Mouse (Mus musculus) gastrocnemius, postnatal 10 days (tissue): Measurements from ENCODE around the gene Cxcl16. TPM values are rescaled to one million over a fixed set of nuclear protein-coding genes. Genes with fewer than 3 reads are reported as not detected.
A peak's percentile ranks its signal among the peaks of the same experiment; 100 is the strongest.

Experiments used
- DNase-seq: peaks from one replicate; pipeline ENCODE4 v3.0.0; 2021; ENCODE audit warnings: mixed read lengths
- microRNA-seq, 2 experiments: library from miRNA; unstranded; fragments of <30 nt; microRNA quantifications; one replicate each; pipeline ENCODE4 v1.2.0; 2021
- total RNA-seq, 2 experiments: library from RNA; stranded (reverse); gene quantifications; 2 replicates each; pipeline ENCODE4 v1.2.3; 2021

Gene Cxcl16
- total RNA-seq, 2 experiments from 2014 or later, result 3.4 to 5.1 TPM

GRCm38 (mm10) chr11:70412591-70412990 is 47.2 kb downstream of the Cxcl16 start:
- no peak for DNase-seq

GRCm38 (mm10) chr11:70410297-70410643 is 49.5 kb downstream of the Cxcl16 start:
- no peak for DNase-seq

- peak; percentile 81 for DNase-seq
Observed at GRCm38 (mm10) chr11:70409594-70410296, 50.0 kb downstream of the Cxcl16 start, which contains the start of gene Pelp1. Gene Pelp1 (minus strand): TSS chr11:70410031.

Small RNA genes within 50 kb of the gene (microRNA-seq; reads per million reads assigned to microRNA genes)
- 0 reads per million in 2 experiments for gene Mir7115

Other genes with a start within 250 kb of the Cxcl16 start
- gene Slc16a11, start 247.2 kb downstream of the Cxcl16 start, total RNA-seq, result under 1 TPM in 1 of 2 experiments, not detected in 1; 0.63 TPM
- gene Slc16a13, start 238.9 kb downstream of the Cxcl16 start, total RNA-seq, result 1 to 10 TPM; 1.1 to 3.7 TPM
- 10 to 100 TPM; 12.6 to 21.5 TPM for gene Bcl6b, start 230.2 kb downstream of the Cxcl16 start, total RNA-seq
- 10 to 100 TPM; 46.0 to 51.4 TPM for gene 0610010K14Rik, start 222.1 kb downstream of the Cxcl16 start, total RNA-seq
- 1 to 10 TPM; 2.8 to 3.8 TPM for gene Gm21988, start 220.2 kb downstream of the Cxcl16 start, total RNA-seq
- 10 to 100 TPM; 91.1 to 93.0 TPM for gene Rnasek, start 220.1 kb downstream of the Cxcl16 start, total RNA-seq
- 1 to 10 TPM in 1 of 2 experiments, under 1 TPM in 1; 0.94 to 1.7 TPM for gene Alox12, start 204.6 kb downstream of the Cxcl16 start, total RNA-seq
- gene Alox12e, start 137.4 kb downstream of the Cxcl16 start, total RNA-seq, result not detected
- gene Alox15, start 108.0 kb downstream of the Cxcl16 start, total RNA-seq, result under 1 TPM in 1 of 2 experiments, not detected in 1; 0.52 TPM
- 10 to 100 TPM; 20.2 to 21.4 TPM for gene Pelp1, start 50.0 kb downstream of the Cxcl16 start, total RNA-seq
- gene Arrb2, start 27.3 kb downstream of the Cxcl16 start, total RNA-seq, result 10 to 100 TPM; 11.0 TPM
- gene Med11, start 8.1 kb downstream of the Cxcl16 start, total RNA-seq, result 10 to 100 TPM in 1 of 2 experiments, 1 to 10 TPM in 1; 7.6 to 11.0 TPM
- gene Zmynd15, start 551 bp downstream of the Cxcl16 start, total RNA-seq, result 1 to 10 TPM in 1 of 2 experiments, under 1 TPM in 1; 0.52 to 1.6 TPM
- not detected for gene Tm4sf5, start 45.3 kb upstream of the Cxcl16 start, total RNA-seq
- gene Vmo1, start 54.6 kb upstream of the Cxcl16 start, total RNA-seq, result not detected
- not detected for gene Gltpd2, start 59.2 kb upstream of the Cxcl16 start, total RNA-seq
- 100 to 1,000 TPM; 326 to 361 TPM for gene Psmb6, start 65.4 kb upstream of the Cxcl16 start, total RNA-seq
- not detected for gene Gm40193, start 73.0 kb upstream of the Cxcl16 start, total RNA-seq
- gene Pld2, start 80.1 kb upstream of the Cxcl16 start, total RNA-seq, result 10 to 100 TPM; 16.4 to 21.3 TPM
- gene Mink1, start 102.9 kb upstream of the Cxcl16 start, total RNA-seq, result 10 to 100 TPM; 28.6 to 37.0 TPM
- not detected for gene 4930544D05Rik, start 155.9 kb upstream of the Cxcl16 start, total RNA-seq
- 10 to 100 TPM; 30.7 to 35.0 TPM for gene Chrne, start 159.2 kb upstream of the Cxcl16 start, total RNA-seq
- gene Gp1ba, start 179.1 kb upstream of the Cxcl16 start, total RNA-seq, result under 1 TPM; 0.12 to 0.29 TPM
- 10 to 100 TPM; 41.9 to 43.7 TPM for gene Rnf167, start 187.3 kb upstream of the Cxcl16 start, total RNA-seq
- gene Slc25a11, start 187.5 kb upstream of the Cxcl16 start, total RNA-seq, result 100 to 1,000 TPM; 252 to 283 TPM
- gene Pfn1, start 194.7 kb upstream of the Cxcl16 start, total RNA-seq, result 100 to 1,000 TPM; 465 to 491 TPM
- 1,000 to 10,000 TPM; 5,193 to 5,983 TPM for gene Eno3, start 197.2 kb upstream of the Cxcl16 start, total RNA-seq
- gene Spag7, start 209.4 kb upstream of the Cxcl16 start, total RNA-seq, result 100 to 1,000 TPM; 131 to 133 TPM
- 10 to 100 TPM; 20.6 to 21.8 TPM for gene Camta2, start 228.1 kb upstream of the Cxcl16 start, total RNA-seq
- 1 to 10 TPM; 1.6 to 2.5 TPM for gene Inca1, start 240.2 kb upstream of the Cxcl16 start, total RNA-seq
- 100 to 1,000 TPM; 195 to 205 TPM for gene Kif1c, start 240.6 kb upstream of the Cxcl16 start, total RNA-seq